Mouse (Mus musculus) midbrain, embryonic 13.5 days (tissue): ENCODE measurements around the gene Jtb. TPM values are rescaled to one million over a fixed set of nuclear protein-coding genes. Genes with fewer than 3 reads are reported as not detected.

Source experiments
- ATAC-seq: fragments of 200-750 bp; cut with Nextera tagmentation; 2 replicates; pipeline ENCODE4 v1.8.0; 2017; ENCODE audit warnings: mild to moderate bottlenecking, moderate TSS enrichment, moderate library complexity
- H3K27ac ChIP-seq: fragments of 300-500 bp; sonication (generic); 2 replicates; pipeline ENCODE4 v1.5.1; 2015; ENCODE audit warnings: inconsistent platforms, mild to moderate bottlenecking, moderate library complexity
- H3K27me3 ChIP-seq: fragments of 300-500 bp; sonication (generic); 2 replicates; pipeline ENCODE4 v1.6.1; 2015; ENCODE audit warnings: mild to moderate bottlenecking, inconsistent platforms
- H3K36me3 ChIP-seq: fragments of 300-500 bp; sonication (generic); 2 replicates; pipeline ENCODE4 v1.6.1; 2015; ENCODE audit warnings: mild to moderate bottlenecking, inconsistent platforms
- H3K4me1 ChIP-seq: fragments of 300-500 bp; sonication (generic); replicated peaks from 2 replicates; pipeline ENCODE4 v1.6.1; 2015; ENCODE audit warnings: inconsistent platforms
- H3K4me2 ChIP-seq: fragments of 300-500 bp; sonication (generic); replicated peaks from 2 replicates; pipeline ENCODE4 v1.6.1; 2015; ENCODE audit warnings: moderate library complexity, mild to moderate bottlenecking, inconsistent platforms
- H3K4me3 ChIP-seq: fragments of 300-500 bp; sonication (generic); replicated peaks from 2 replicates; pipeline ENCODE4 v1.5.1; 2015; ENCODE audit warnings: mild to moderate bottlenecking, inconsistent platforms
- H3K9ac ChIP-seq: fragments of 300-500 bp; sonication (generic); replicated peaks from 2 replicates; pipeline ENCODE4 v1.6.1; 2015; ENCODE audit warnings: mild to moderate bottlenecking, inconsistent platforms
- H3K9me3 ChIP-seq: fragments of 300-500 bp; sonication (generic); 2 replicates; pipeline ENCODE4 v1.6.1; 2016; ENCODE audit warnings: mild to moderate bottlenecking, inconsistent platforms
- WGBS: fragments of 180-500 bp; shearing (Covaris S2); methylation state at CpG from one replicate; pipeline ENCODE4 v1.1.7; 2015; 5-methylcytosine and 5-hydroxymethylcytosine counted together
- polyA plus RNA-seq: library from polyadenylated mRNA; unstranded; fragments of >200 nt; fragmentation: Nextera tagmentation; extraction: Ambion mirVana; gene quantifications from 2 replicates; pipeline ENCODE4 v1.2.1, GENCODE M21; 2015

Jtb gene
- 90.2 and 97.6 TPM in 2 replicates for polyA plus RNA-seq

GRCm38 (mm10) chr3:90231507-90232333, at the start of gene Jtb:
Jtb (plus strand) TSS chr3:90231597.
- ATAC-seq, result peak; percentile 99
- peak within 1 kb of the TSS; percentile 73 for H3K4me3 ChIP-seq

GRCm38 (mm10) chr3:90183581-90183980, 47.8 kb upstream of the Jtb start:
- Histone ChIP-seq H3K4me3 (no peak overlapping the region), H3K9me3 (no peaks in the 10 kb centered on the region), H3K27ac (no peak overlapping the region), H3K4me2 (no peak overlapping the region), H3K27me3 (no peaks in the 10 kb centered on the region), H3K36me3 (no peaks in the 10 kb centered on the region), H3K9ac (no peak overlapping the region), H3K4me1 (no peaks in the 10 kb centered on the region)
- ATAC-seq, result no peak
- 77% methylated on average over 3 of the region's 3 CpGs for WGBS

More at GRCm38 (mm10) chr3:90231507-90232333, at the start of gene Jtb:
- peak within 1 kb of the TSS; percentile 81 for H3K9ac ChIP-seq
- H3K27ac ChIP-seq, result peak within 1 kb of the TSS; percentile 90
- H3K4me2 ChIP-seq, result peak within 1 kb of the TSS; percentile 89
- peaks cover 15% of the 10 kb centered on the region for H3K4me1 ChIP-seq
- peaks cover 24% of the 10 kb centered on the region for H3K36me3 ChIP-seq
- WGBS, result under 1% methylated on average over 61 of the region's 61 CpGs
- no peaks in the 10 kb centered on the region for H3K27me3 ChIP-seq
- H3K9me3 ChIP-seq, result no peaks in the 10 kb centered on the region

GRCm38 (mm10) chr3:90190859-90191510, 40.4 kb upstream of the Jtb start:
- no peak overlapping the region for H3K9ac ChIP-seq
- no peak for ATAC-seq
- H3K4me3 ChIP-seq, result no peak overlapping the region
- no peaks in the 10 kb centered on the region for H3K27me3 ChIP-seq
- H3K4me1 ChIP-seq, result no peaks in the 10 kb centered on the region
- no peak overlapping the region for H3K4me2 ChIP-seq
- WGBS, result 82% methylated on average over 11 of the region's 11 CpGs
- H3K36me3 ChIP-seq, result no peaks in the 10 kb centered on the region
- no peaks in the 10 kb centered on the region for H3K9me3 ChIP-seq
- H3K27ac ChIP-seq, result no peak overlapping the region

GRCm38 (mm10) chr3:90194759-90195158, 36.6 kb upstream of the Jtb start:
- 61% methylated on average over 4 of the region's 4 CpGs for WGBS
- Histone ChIP-seq H3K27ac (no peak overlapping the region), H3K27me3 (no peaks in the 10 kb centered on the region), H3K9me3 (no peaks in the 10 kb centered on the region), H3K36me3 (no peaks in the 10 kb centered on the region), H3K4me3 (no peak overlapping the region), H3K4me1 (no peaks in the 10 kb centered on the region), H3K9ac (no peak overlapping the region), H3K4me2 (no peak overlapping the region)
- no peak for ATAC-seq

- WGBS, result 89% methylated on average over 1 of the region's 1 CpGs
- no peak overlapping the region for H3K27ac ChIP-seq
- ATAC-seq, result no peak
These were observed 35.8 kb upstream of the Jtb start for GRCm38 (mm10) chr3:90195644-90196043.

GRCm38 (mm10) chr3:90197548-90197947, 33.8 kb upstream of the Jtb start:
- no peak for ATAC-seq
- H3K9ac ChIP-seq, result no peak overlapping the region
- no peaks in the 10 kb centered on the region for H3K27me3 ChIP-seq
- H3K9me3 ChIP-seq, result no peaks in the 10 kb centered on the region; the same call in 1 of the 2 replicates
- H3K4me2 ChIP-seq, result no peak overlapping the region
- no peaks in the 10 kb centered on the region for H3K4me1 ChIP-seq
- 90% methylated on average over 1 of the region's 1 CpGs for WGBS
- no peaks in the 10 kb centered on the region for H3K36me3 ChIP-seq
- H3K4me3 ChIP-seq, result no peak overlapping the region
- no peak overlapping the region for H3K27ac ChIP-seq

More at GRCm38 (mm10) chr3:90195644-90196043, 35.8 kb upstream of the Jtb start:
- no peaks in the 10 kb centered on the region for H3K9me3 ChIP-seq
- no peak overlapping the region for H3K4me2 ChIP-seq
- no peak overlapping the region for H3K4me3 ChIP-seq
- no peak overlapping the region for H3K9ac ChIP-seq
- no peaks in the 10 kb centered on the region for H3K36me3 ChIP-seq
- no peaks in the 10 kb centered on the region for H3K4me1 ChIP-seq
- no peaks in the 10 kb centered on the region for H3K27me3 ChIP-seq

- no peaks in the 10 kb centered on the region for H3K27me3 ChIP-seq
- H3K9ac ChIP-seq, result no peak overlapping the region
- H3K4me3 ChIP-seq, result no peak overlapping the region
- WGBS, result 69% methylated on average over 1 of the region's 1 CpGs
- ATAC-seq, result no peak
- H3K27ac ChIP-seq, result no peak overlapping the region
- peaks cover 17% of the 10 kb centered on the region for H3K36me3 ChIP-seq
- no peaks in the 10 kb centered on the region; the same call in 1 of the 2 replicates for H3K9me3 ChIP-seq
- H3K4me1 ChIP-seq, result no peaks in the 10 kb centered on the region
- no peak overlapping the region for H3K4me2 ChIP-seq
These were observed 28.5 kb upstream of the Jtb start for GRCm38 (mm10) chr3:90202884-90203283.

GRCm38 (mm10) chr3:90203619-90204018, 27.8 kb upstream of the Jtb start:
- no peak for ATAC-seq
- 83% methylated on average over 5 of the region's 5 CpGs for WGBS

GRCm38 (mm10) chr3:90204582-90204981, 26.8 kb upstream of the Jtb start:
- Histone ChIP-seq H3K9ac (no peak overlapping the region), H3K4me1 (no peaks in the 10 kb centered on the region), H3K27me3 (no peaks in the 10 kb centered on the region), H3K4me2 (no peak overlapping the region), H3K4me3 (no peak overlapping the region), H3K9me3 (no peaks in the 10 kb centered on the region; the same call in 1 of the 2 replicates), H3K27ac (no peak overlapping the region), H3K36me3 (peaks cover 32% of the 10 kb centered on the region)
- ATAC-seq, result no peak
- WGBS, result 96% methylated on average over 2 of the region's 2 CpGs

More at GRCm38 (mm10) chr3:90203619-90204018, 27.8 kb upstream of the Jtb start:
- Histone ChIP-seq H3K4me2 (no peak overlapping the region), H3K9me3 (no peaks in the 10 kb centered on the region; the same call in 1 of the 2 replicates), H3K36me3 (peaks cover 24% of the 10 kb centered on the region), H3K9ac (no peak overlapping the region), H3K4me1 (no peaks in the 10 kb centered on the region), H3K4me3 (no peak overlapping the region), H3K27me3 (no peaks in the 10 kb centered on the region), H3K27ac (no peak overlapping the region)

GRCm38 (mm10) chr3:90208662-90209061, 22.7 kb upstream of the Jtb start:
- H3K4me3 ChIP-seq, result no peak overlapping the region
- ATAC-seq, result no peak
- H3K9me3 ChIP-seq, result no peaks in the 10 kb centered on the region
- 89% methylated on average over 2 of the region's 2 CpGs for WGBS
- H3K27me3 ChIP-seq, result no peaks in the 10 kb centered on the region
- H3K4me1 ChIP-seq, result peaks cover 25% of the 10 kb centered on the region
- H3K27ac ChIP-seq, result no peak overlapping the region
- 0 out of 2 replicates have a peak overlapping the region, but pooled peaks have one; percentile 19 for H3K9ac ChIP-seq
- H3K36me3 ChIP-seq, result peaks cover 58% of the 10 kb centered on the region
- no peak overlapping the region for H3K4me2 ChIP-seq

GRCm38 (mm10) chr3:90209908-90210566, 21.4 kb upstream of the Jtb start:
- no peaks in the 10 kb centered on the region for H3K27me3 ChIP-seq
- no peak for ATAC-seq
- 92% methylated on average over 5 of the region's 5 CpGs for WGBS
- H3K4me1 ChIP-seq, result peaks cover 33% of the 10 kb centered on the region
- no peak overlapping the region for H3K4me2 ChIP-seq
- H3K4me3 ChIP-seq, result no peak overlapping the region
- no peak overlapping the region for H3K27ac ChIP-seq
- peaks cover 58% of the 10 kb centered on the region for H3K36me3 ChIP-seq
- H3K9me3 ChIP-seq, result no peaks in the 10 kb centered on the region
- no peak overlapping the region for H3K9ac ChIP-seq
